Mouse (Mus musculus): ENCODE data around the gene Gm49355.

DNA sequence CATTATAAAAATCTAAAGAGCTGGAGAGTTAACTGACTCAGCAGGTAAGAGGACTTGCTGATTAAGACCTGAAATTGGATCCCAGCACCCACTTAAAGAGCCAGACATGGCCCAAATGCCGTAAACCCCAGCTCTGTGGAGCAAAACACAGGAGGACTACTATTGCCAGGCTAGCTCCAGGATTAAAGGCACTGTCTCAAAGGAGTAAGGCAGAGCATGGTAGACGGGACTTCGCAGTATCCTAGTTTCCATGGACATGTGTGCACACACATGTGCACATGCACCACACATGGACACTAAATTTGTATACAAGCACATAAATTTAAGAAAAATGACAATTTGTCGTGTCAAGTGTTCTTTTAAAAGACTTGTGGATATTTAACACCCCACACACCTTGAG lies 16.5 kb downstream of the Gm49355 start:
- TF ChIP-seq EP300 (IDR thresholded peaks at IDR 0.05; ENCODE audit: insufficient read depth, low read depth, low read length) (no peak), CTCF (IDR thresholded peaks at IDR 0.05; ENCODE audit: low read depth, low read length) (no peak), POLR2A (IDR thresholded peaks at IDR 0.05; ENCODE audit: insufficient read depth, low read length) (no peak)
